Mouse (Mus musculus): Measurements from ENCODE around the gene Pak4. TPM values are rescaled to one million over a fixed set of nuclear protein-coding genes. Genes with fewer than 3 reads are reported as not detected.

The Pak4 gene
- polyA plus RNA-seq, 1 experiment: 33.4 TPM

- H3K4me3 ChIP-seq (ENCODE audit: insufficient read depth, poor library complexity, severe bottlenecking): no peak overlapping the region
- no peaks in the 10 kb centered on the region for H3K79me3 ChIP-seq (ENCODE audit: low read depth)
- H3K27me3 ChIP-seq (ENCODE audit: control insufficient read depth, insufficient read depth, insufficient read length): peaks cover 10% of the 10 kb centered on the region
- H3K36me3 ChIP-seq (ENCODE audit: control insufficient read depth, insufficient read depth): no peaks in the 10 kb centered on the region
- no peak overlapping the region for H3ac ChIP-seq (ENCODE audit: control insufficient read depth, insufficient read length, low read depth)
- H3K79me2 ChIP-seq (ENCODE audit: control insufficient read depth, insufficient read depth): no peaks in the 10 kb centered on the region
- no peak for TF ChIP-seq CTCF (IDR thresholded peaks at IDR 0.05; ENCODE audit: control insufficient read depth, insufficient read depth, insufficient read length)
These were observed 5.2 kb upstream of the Pak4 start for GRCm38 (mm10) chr7:28603136-28603535.

GRCm38 (mm10) chr7:28601668-28602067 is 3.7 kb upstream of the Pak4 start:
- Histone ChIP-seq H3K27me3 (ENCODE audit: control insufficient read depth, insufficient read depth, insufficient read length) (no peaks in the 10 kb centered on the region), H3ac (ENCODE audit: control insufficient read depth, insufficient read length, low read depth) (no peak overlapping the region)
- TF ChIP-seq FOSL1 (IDR thresholded peaks at IDR 0.05; ENCODE audit: insufficient read depth, low read length, poor library complexity, severe bottlenecking): no peak
- TF ChIP-seq MAX (IDR thresholded peaks at IDR 0.05): no peak
- no peak for TF ChIP-seq CEBPB (IDR thresholded peaks at IDR 0.05; ENCODE audit: low read depth)
- TF ChIP-seq MYOD1 (IDR thresholded peaks at IDR 0.05; ENCODE audit: control insufficient read depth, insufficient read length, low read depth): no peak
- no peak for TF ChIP-seq USF1 (IDR thresholded peaks at IDR 0.05; ENCODE audit: low read depth)
- no peak for TF ChIP-seq MYOG (IDR thresholded peaks at IDR 0.05; ENCODE audit: control insufficient read depth, extremely low read depth, insufficient read length)
- TF ChIP-seq CTCF (IDR thresholded peaks at IDR 0.05; ENCODE audit: control insufficient read depth, insufficient read depth, insufficient read length): no peak

GRCm38 (mm10) chr7:28601029-28601428 is 3.0 kb upstream of the Pak4 start:
- H3ac ChIP-seq (ENCODE audit: control insufficient read depth, insufficient read length, low read depth): no peak overlapping the region
- no peaks in the 10 kb centered on the region for H3K27me3 ChIP-seq (ENCODE audit: control insufficient read depth, insufficient read depth, insufficient read length)
- H3K79me3 ChIP-seq (ENCODE audit: low read depth): peaks cover 10% of the 10 kb centered on the region
- no peak overlapping the region for H3K4me3 ChIP-seq (ENCODE audit: insufficient read depth, poor library complexity, severe bottlenecking)
- peak; percentile 76 for TF ChIP-seq CTCF (IDR thresholded peaks at IDR 0.05; ENCODE audit: control insufficient read depth, insufficient read depth, insufficient read length)
- TF ChIP-seq USF1 (IDR thresholded peaks at IDR 0.05; ENCODE audit: low read depth): no peak
- TF ChIP-seq FOSL1 (IDR thresholded peaks at IDR 0.05; ENCODE audit: insufficient read depth, low read length, poor library complexity, severe bottlenecking): no peak
- TF ChIP-seq MYOG (IDR thresholded peaks at IDR 0.05; ENCODE audit: control insufficient read depth, extremely low read depth, insufficient read length): no peak
- no peak for TF ChIP-seq MAX (IDR thresholded peaks at IDR 0.05)
- TF ChIP-seq MYOD1 (IDR thresholded peaks at IDR 0.05; ENCODE audit: control insufficient read depth, insufficient read length, low read depth): no peak
- no peak for TF ChIP-seq CEBPB (IDR thresholded peaks at IDR 0.05; ENCODE audit: low read depth)
- H3K79me2 ChIP-seq (ENCODE audit: control insufficient read depth, insufficient read depth): peaks cover 17% of the 10 kb centered on the region
- H3K36me3 ChIP-seq (ENCODE audit: control insufficient read depth, insufficient read depth): no peaks in the 10 kb centered on the region

More at GRCm38 (mm10) chr7:28601668-28602067, 3.7 kb upstream of the Pak4 start:
- Histone ChIP-seq H3K4me3 (ENCODE audit: insufficient read depth, poor library complexity, severe bottlenecking) (no peak overlapping the region), H3K79me2 (ENCODE audit: control insufficient read depth, insufficient read depth) (peaks cover 10% of the 10 kb centered on the region), H3K79me3 (ENCODE audit: low read depth) (peaks cover 3% of the 10 kb centered on the region), H3K36me3 (ENCODE audit: control insufficient read depth, insufficient read depth) (no peaks in the 10 kb centered on the region)

GRCm38 (mm10) chr7:28598951-28599350 is 966 bp upstream of the Pak4 start:
- TF ChIP-seq MYOD1 (IDR thresholded peaks at IDR 0.05; ENCODE audit: control insufficient read depth, insufficient read length, low read depth) (no peak), USF1 (IDR thresholded peaks at IDR 0.05; ENCODE audit: low read depth) (no peak), MYOG (IDR thresholded peaks at IDR 0.05; ENCODE audit: control insufficient read depth, extremely low read depth, insufficient read length) (no peak), CTCF (IDR thresholded peaks at IDR 0.05; ENCODE audit: control insufficient read depth, insufficient read depth, insufficient read length) (no peak), MAX (IDR thresholded peaks at IDR 0.05) (no peak), FOSL1 (IDR thresholded peaks at IDR 0.05; ENCODE audit: insufficient read depth, low read length, poor library complexity, severe bottlenecking) (no peak), CEBPB (IDR thresholded peaks at IDR 0.05; ENCODE audit: low read depth) (no peak)
- no peak overlapping the region for H3K4me3 ChIP-seq (ENCODE audit: insufficient read depth, poor library complexity, severe bottlenecking)
- H3ac ChIP-seq (ENCODE audit: control insufficient read depth, insufficient read length, low read depth): no peak overlapping the region

GRCm38 (mm10) chr7:28597277-28597570 is 761 bp downstream of the Pak4 start:
- peak overlapping the region; percentile 36 for H3ac ChIP-seq (ENCODE audit: control insufficient read depth, insufficient read length, low read depth)
- H3K79me3 ChIP-seq (ENCODE audit: low read depth): peaks cover 27% of the 10 kb centered on the region
- no peaks in the 10 kb centered on the region for H3K27me3 ChIP-seq (ENCODE audit: control insufficient read depth, insufficient read depth, insufficient read length)
- H3K4me3 ChIP-seq (ENCODE audit: insufficient read depth, poor library complexity, severe bottlenecking): peak overlapping the region; percentile 68
- TF ChIP-seq MYOD1 (IDR thresholded peaks at IDR 0.05; ENCODE audit: control insufficient read depth, insufficient read length, low read depth): no peak
- TF ChIP-seq FOSL1 (IDR thresholded peaks at IDR 0.05; ENCODE audit: insufficient read depth, low read length, poor library complexity, severe bottlenecking): no peak
- TF ChIP-seq CTCF (IDR thresholded peaks at IDR 0.05; ENCODE audit: control insufficient read depth, insufficient read depth, insufficient read length): no peak
- TF ChIP-seq MYOG (IDR thresholded peaks at IDR 0.05; ENCODE audit: control insufficient read depth, extremely low read depth, insufficient read length): no peak
- TF ChIP-seq CEBPB (IDR thresholded peaks at IDR 0.05; ENCODE audit: low read depth): no peak
- TF ChIP-seq USF1 (IDR thresholded peaks at IDR 0.05; ENCODE audit: low read depth): no peak
- TF ChIP-seq MAX (IDR thresholded peaks at IDR 0.05): no peak
- H3K79me2 ChIP-seq (ENCODE audit: control insufficient read depth, insufficient read depth): peaks cover 50% of the 10 kb centered on the region
- peaks cover 6% of the 10 kb centered on the region for H3K36me3 ChIP-seq (ENCODE audit: control insufficient read depth, insufficient read depth)

More at GRCm38 (mm10) chr7:28598951-28599350, 966 bp upstream of the Pak4 start:
- H3K79me2 ChIP-seq (ENCODE audit: control insufficient read depth, insufficient read depth): peaks cover 36% of the 10 kb centered on the region
- H3K36me3 ChIP-seq (ENCODE audit: control insufficient read depth, insufficient read depth): peaks cover 6% of the 10 kb centered on the region
- no peaks in the 10 kb centered on the region for H3K27me3 ChIP-seq (ENCODE audit: control insufficient read depth, insufficient read depth, insufficient read length)
- peaks cover 21% of the 10 kb centered on the region for H3K79me3 ChIP-seq (ENCODE audit: low read depth)
